Mouse (Mus musculus) kidney, postnatal 36 days (tissue): ENCODE measurements around the gene Fbxw8.

Experiments used
- DNase-seq, 2 experiments: peaks; one replicate each; pipeline ENCODE4 v3.0.0; 2021 to 2022; ENCODE audit warnings: mixed read lengths in 2 of 2

The Fbxw8 gene

DNA sequence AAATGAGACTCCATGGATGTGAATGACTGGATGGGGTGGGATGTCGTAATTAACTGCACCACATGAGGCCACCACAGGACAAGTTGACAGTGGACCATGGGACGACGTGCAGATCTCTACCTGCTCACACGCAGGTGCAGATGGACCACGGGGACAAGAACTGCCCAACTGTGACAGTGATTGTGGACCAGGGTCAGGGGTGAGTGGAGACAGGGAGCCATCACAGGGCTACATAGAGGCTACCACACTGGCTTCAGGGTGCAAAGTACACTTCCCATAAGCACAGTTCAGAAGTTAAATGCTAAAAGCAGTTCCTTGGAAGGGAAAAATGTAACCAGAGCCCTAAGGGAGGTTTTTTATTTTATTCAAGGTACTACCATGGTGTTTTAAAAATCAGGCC, 83.5 kb downstream of the Fbxw8 start:
- peak; percentile 61 to 63 for DNase-seq

DNA sequence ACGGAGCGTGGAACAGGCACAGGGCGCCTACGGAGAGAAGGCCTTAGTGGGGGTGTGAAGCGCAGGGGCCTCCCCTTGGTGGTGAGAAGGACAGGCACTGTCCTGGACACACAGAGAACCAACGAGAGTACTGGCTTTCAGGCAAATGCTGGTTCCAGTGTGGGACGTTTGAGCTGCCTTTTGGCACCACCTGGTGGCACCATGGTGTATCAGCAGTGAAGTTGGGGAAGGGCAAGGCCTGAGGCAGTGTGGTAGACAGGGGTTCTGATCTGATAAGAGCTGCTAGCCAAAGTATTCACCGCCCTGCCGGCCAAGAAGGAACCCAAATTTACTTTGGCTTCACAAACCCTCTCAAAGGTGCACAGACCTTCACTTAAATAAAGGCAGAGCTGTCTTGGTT, 85.9 kb downstream of the Fbxw8 start:
- DNase-seq, result peak; percentile 66 to 82

DNA sequence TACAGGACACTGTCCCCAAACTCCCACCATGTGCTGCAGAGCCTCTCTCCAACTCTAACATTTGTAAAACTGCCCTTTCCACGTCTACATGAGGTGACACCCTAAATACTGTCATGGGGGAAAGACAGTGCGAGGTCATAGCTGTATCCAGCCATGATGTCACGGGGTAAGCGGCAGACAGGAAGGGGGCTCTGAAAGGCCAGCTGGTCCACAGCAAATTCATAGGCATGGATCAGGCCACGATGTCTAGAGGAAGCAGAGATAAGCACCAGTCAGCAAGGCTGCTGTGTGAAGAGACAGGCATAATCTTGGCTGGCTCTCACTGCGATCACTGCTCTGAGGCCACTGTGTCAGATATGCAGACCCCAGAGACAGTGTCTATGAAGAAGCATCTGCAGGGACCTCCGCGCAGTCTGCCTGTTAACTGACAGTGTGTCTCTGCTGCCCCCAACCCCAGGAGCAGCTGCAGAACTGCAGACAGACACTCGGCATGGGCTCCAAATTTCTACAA, 87.2 kb downstream of the Fbxw8 start:
- no peak for DNase-seq

DNA sequence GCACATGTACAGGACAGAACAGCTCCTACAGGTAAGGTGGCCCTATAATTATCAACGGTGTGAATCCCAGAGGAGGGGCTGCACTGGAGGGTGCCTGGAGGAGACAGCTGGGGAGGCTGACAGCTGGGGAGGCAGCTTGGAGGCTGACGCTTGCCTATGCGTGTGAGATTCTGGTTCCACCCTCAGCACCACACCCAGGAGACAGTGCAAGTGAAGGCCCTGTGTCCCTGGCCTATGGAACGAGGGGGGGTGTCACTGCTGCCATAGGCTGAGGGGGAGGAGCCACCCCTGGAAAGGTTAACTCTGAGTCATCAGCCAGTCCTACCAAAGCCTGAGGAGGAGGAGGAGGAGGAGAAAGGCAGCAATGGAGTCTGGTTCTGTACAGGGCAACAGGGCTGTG, 87.7 kb downstream of the Fbxw8 start:
- no peak for DNase-seq

DNA sequence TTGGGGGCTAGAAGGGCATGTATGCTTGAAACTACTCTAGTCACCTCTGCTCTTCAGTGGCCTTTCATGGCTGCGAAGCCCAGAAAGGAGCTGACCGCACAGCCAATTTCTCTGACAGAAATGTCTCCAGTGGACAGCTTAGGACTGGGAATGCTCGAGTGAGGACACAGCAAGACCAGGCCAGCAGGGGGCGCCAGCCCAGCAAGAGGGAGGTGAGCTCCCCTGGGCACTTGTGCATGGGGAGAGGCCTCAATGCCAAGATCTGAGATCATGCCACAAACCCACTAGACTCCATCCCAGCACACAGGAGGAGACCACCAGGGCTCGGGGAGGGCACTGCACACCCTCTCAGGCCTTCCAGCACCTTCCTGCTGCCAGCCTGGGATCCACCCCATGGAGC, 88.4 kb downstream of the Fbxw8 start:
- DNase-seq, result peak; percentile 65 to 91

DNA sequence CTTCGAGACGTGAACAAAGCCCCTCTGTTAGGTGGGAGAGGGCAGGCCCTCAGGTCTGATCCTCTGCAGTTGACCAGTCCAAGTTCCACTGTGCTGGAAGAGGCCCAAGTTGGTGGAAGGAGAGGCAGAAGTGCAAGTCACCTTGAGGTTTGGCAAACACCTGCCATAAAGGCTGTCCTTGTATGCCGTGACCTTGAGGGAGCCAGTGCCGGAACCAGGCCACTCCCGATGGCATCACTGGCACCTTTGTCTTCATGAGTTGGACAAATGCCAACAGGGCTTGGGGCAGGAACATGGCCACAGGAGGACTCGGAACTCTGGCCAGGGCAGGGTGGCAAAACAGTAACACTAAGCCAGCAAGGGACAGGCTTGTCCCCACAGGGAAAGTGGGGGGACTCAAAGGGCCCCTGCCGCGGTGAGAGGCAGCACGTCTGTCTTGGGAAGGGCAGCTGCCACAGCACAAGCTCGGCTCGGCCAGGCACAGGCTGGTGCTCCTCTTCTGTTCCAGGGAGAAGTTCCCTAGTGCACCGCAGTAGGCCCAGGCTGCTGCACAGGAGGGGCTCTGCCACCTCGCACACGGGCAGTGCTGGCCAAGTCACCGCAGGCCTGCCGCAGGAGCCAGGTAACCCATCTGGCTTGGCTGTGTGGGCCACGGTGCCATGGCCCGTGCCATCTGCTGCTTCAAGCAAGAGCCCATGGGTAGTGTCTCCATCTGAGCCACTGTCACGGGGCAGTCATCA, 89.6 kb downstream of the Fbxw8 start:
- DNase-seq, result peak; percentile 85 to 88

DNA sequence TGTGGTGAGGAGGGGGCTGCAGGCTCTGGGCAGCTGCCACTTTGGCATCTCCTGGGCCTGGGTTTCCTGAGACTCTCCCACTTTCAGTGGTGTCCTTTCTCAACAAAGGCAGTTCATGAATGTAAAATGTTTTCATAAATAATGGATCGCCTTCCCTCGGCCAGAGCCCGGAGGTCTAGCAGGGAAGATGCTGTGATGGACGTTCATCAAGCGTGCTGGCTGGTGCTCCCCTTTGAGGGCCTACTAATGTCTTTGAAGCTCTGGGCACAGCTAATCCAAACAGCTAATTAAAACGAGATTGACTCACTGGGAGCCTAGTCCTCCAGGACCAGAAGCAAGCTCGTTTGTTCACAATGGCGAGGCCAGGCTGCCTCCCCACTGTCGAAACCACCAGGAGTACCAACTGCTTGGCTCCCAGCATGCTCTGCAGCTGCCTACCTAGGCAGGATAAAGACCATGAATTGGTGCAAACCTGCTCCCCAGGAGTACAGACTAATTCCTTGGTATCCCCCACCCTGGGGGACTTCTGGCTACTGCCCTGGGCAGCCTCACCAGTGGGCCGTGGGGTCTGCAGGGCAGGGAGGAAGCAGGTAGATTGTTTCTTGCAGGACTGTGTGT, 90.9 kb downstream of the Fbxw8 start:
- DNase-seq, result no peak

DNA sequence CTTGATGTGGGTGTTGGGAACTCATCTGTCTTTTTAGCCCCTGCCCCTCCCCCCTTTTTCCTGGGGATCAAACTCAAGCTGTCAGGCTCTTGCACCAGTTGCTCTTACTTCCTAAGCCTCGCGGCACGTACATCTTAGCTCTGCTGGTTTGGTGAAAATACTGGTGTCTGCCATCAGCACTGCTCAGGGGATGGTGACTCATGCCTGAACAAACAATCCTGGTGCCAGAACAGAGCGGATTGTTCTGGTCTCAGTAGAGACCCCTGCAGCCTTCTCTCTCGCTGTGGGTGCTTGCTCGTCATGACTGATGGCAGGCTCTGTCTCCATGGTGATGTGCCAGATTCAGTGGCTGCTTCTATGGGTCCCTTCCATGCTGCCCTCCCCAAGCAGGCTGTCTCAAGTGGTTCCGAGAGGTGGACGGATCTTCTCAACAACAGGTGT, 92.1 kb downstream of the Fbxw8 start:
- DNase-seq, result no peak

DNA sequence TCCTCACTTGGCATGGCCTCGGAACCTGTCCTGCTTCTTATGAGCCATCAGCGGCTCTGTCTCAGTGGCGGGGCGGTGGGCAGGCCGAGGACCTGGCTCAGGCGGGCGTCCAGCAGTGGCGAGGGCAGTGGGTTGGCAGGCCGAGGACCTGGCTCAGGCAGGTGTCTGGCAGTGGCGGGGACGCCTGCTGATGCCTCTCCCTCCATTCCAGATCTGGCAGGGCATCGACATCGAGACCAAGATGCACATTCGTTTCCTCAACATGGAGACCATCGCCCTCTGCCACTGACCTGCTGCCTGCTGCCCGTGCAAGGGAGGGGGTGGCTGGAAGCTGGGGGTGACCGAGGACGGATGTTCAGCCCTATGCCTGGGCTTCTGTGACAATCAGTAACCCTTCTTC, 93.9 kb downstream of the Fbxw8 start:
- no peak for DNase-seq

DNA sequence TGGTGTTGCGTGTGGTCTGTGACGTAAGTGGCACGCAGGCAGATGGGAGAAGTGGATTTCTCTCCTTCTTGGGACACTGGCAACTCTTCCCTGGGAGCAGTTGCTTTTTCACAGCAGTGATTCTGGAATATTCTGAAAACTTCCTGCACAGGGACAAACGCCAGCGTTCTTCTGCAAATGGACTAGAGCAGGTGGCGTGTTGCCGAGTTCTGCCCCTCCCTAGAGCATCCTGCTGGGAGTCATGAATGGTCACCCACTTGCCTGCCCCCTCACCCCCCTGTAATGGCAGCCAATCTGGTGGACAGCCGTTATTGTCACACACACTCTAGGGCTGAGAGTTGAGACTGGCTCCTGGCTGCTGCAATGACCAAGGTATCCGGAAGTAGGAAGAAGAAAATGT, 95.6 kb downstream of the Fbxw8 start:
- DNase-seq, result no peak

DNA sequence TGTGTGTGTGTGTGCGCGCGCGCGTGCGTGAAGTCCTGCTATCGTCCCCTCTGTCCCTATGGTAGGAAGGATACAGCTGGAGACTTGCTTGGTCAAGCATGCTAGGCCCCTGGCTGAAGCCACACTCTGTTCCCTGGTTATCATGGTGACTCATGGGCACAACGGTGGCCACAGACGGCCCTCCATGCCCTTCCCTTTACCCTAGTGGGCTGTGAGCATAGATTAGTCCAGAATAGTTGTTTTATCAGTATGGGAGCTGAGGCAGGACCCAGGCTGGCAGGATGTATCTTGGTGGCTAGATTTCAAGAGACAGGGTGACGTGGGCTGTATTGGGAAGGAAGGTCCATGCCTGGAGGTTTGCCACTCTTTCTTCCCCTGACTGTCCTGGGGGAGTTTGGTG, 96.4 kb downstream of the Fbxw8 start:
- DNase-seq, result no peak

DNA sequence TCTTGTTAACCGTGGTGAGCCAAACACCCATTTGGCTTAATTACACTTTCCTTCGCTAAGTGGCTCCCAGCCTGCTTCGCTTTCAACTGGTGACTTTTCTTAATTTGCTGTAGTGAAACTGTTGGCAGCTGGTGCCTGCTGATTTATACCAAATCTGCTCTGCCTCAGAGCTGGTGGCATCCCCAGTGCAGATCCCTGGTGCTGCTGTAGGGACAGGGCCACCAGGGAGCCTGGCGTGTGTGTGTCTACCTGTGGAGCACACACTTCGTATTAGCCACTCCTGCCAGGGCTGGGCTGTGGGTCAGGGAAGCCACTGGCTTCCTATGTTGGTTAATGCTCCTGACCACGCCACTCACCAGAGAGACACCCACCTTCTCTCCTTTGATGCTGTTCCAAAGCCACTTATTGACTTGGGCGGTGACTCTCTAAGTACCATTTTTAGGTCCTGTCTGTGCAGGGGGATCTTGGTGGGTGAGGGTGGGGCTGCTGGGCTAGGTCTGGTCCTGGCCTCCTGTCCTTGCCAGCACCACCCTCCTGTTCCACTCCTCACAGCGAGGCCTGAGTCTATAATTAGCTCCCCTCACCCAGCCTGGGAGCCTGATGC, 97.7 kb downstream of the Fbxw8 start:
- DNase-seq, result no peak

DNA sequence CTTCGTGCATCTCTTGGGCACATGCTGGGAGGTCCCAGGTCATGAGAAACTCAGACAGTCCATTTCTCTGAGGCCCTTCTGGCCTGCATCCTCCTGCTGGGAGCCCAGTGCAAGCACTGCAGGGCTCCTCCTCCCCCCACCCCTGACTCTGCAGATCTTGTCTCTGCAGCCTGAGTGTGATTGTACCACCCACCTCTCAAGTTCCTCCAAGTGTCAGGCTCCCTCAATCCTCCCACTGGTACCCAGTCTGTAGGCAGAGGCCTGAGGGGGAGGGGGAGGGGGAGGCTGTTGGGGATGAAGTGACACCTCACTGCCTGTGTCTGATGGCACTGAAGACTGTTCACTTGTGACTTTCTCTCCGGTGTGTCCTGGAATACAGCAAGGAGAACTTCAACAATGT, 102.1 kb downstream of the Fbxw8 start:
- DNase-seq, result no peak

DNA sequence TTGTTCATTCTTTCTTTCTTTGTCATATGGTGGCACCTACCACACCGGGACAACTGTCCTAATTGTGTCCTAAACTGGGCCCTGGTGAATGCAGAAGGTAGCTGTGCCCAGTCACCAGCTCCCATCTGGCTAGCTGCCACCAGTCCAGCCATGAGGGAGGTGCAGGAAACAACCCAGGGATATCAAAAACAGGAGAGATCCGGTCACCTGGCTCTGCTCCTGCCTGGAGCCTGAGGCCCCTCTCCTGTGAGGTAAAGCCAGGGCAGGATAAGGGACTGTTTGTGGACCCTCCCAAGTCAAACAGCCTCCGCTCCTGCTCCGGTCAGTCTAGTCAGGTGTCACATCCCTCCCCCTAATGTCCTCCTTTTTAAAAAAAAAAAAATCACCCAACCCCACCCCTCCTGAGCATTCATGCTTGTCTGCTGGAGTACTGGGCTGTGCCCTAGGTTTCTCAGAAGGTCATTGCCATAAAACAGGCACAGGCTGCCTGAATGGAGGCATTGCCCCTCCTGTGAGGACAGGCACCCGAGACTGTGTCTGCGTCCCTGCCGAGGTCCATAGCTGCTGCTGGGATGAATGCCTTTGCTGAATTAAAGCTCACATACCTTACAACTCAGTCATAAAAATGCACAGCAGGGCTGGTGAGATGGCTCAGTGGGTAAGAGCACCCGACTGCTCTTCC, 103.1 kb downstream of the Fbxw8 start:
- peak; percentile 86 to 89 for DNase-seq

DNA sequence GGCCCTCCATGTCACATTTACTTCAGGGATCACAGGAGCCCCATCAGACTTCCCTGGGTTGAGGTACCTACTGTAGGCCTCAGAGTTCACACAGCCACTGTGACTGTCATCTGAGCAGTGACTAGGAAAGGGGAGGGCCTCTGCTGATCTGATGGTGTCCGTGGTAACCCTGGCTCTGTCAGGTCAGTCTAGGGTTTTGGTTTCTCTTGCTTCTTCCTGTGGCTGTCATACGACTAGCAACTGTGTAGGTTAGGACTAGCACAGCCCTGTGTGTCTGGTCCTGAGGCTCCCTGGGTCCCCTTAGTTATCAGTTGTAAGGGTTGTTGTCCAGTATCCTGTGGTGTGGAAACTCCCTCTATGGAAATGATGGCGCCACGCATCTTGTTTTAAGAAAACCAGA, 104.5 kb downstream of the Fbxw8 start:
- DNase-seq, result no peak

DNA sequence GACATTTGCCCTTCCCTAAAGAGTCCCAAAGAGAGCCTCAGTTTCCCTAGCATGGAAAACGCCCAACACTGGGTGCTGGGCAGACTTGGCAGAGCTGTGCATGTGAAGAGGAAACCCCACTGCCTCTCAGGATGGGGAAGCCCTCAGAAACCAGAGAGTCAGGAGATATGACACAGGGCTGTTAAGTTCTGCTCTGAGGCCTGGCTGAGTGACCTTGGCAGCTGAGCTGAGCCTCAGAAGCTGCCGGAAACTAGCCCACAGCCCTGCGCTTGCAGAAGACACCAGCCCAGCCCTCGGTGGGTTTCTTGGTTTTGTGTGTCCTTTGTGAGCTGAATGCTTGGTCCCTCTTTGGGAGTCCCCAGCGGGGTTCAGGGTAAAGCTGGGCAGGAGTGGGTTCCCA, 106.3 kb downstream of the Fbxw8 start:
- DNase-seq, result no peak

DNA sequence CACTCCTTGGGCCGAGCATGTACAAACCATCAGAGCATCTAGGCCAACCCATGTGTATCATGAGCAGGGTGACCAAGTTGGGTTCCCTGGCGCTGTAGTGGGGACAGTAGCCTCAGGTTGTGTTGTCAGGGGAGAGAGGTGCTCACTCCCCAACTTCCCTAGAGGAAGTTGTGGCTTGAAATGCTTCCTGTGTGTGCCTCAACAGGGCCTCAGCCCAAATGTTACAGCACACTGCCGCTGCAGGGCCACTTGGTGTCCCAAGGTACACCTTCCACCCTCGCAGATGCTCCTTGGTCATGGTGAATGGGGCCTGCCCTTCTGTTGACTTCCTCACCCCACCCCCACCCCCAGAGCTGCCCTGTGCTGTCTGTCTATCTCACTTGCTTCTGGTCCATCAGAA, 106.9 kb downstream of the Fbxw8 start:
- DNase-seq, result no peak

DNA sequence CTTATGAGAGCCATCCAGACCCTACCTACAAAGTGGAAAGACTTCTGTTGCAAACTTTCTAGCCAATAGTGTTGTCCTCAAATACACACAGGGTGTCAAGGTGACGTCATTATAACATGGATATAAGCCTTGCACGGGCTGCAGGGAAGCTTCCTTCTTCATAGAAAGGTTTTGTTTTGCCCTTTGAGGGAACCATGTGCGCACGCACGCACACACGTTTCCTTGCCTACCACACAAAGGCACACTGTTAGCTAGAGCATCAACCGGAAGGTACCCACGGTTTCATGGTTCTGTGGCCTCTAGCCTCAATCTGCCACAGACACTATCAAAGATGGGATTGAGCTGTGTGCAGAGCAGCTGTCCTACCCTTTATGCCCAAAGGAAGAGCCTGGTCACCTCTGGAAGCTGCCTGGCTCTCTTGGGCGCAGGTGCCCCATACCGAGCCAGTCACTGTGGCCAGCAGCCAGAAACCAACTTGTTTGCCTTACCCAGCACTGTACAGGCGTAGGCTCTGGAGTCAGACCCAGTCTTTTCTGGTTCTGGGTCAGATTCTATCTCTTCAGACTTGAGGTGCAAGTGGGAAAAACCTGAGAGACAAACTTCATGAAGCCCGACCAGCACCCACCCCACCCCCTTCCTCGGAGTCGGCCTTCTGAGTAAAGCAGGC, 108.0 kb downstream of the Fbxw8 start:
- peak in 1 of 2 experiments; percentile 57 for DNase-seq

DNA sequence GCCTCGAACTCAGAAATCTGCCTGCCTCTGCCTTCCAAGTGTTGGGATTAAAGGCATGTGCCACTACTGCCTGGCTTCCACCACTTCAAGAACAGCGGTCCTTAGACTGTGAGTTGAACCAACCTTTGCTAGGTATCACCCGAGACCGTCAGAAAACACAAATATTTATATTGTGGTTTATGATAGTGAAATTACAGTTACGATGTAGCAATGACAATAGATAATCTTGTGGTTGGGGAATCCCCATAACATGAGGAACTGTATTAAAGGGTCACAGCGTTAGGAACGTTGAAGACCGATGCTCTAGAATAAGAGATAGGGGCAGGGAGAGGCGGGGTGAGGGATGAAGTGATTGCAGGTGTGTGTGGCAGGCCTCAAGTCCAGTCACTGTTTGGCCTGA, 109.9 kb downstream of the Fbxw8 start:
- no peak for DNase-seq

DNA sequence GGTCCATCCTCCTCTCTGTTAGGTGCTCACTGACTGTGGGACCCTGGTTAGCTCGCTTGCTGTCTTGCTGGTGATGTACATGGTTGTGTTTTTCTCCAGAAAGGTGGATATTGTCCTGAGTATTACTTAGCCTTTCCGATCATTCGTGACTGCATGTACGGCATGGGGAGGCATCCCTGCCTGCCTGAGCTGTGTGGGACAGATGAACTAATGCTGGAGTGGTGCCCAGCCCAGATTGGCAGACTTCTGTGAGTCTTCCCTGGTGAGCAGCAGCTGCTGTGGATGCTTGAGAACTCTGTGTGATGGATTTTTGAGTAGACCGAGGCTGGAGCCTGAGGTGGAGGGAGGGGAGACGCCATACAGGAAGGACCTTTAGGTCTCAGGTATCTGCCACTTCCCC, 110.4 kb downstream of the Fbxw8 start:
- no peak for DNase-seq

DNA sequence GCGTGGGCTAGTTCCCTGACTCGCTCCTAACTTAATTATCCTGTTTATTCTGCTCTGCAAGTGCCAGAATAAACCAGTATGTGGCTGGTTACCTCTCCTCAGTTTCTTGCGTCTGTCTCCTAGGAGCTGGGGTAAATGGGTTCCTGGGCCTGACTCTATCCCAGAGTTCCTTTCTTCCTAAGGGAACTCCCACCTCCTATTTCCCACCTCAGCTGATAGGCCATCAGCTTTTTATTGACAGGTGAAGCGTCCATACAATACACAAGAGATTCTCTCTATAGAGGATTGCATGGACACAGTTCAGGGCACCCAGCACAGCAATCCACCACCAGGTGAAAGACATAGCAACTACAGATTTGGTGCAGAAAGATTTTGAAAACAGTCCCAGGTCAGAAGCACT, 111.5 kb downstream of the Fbxw8 start:
- no peak for DNase-seq

DNA sequence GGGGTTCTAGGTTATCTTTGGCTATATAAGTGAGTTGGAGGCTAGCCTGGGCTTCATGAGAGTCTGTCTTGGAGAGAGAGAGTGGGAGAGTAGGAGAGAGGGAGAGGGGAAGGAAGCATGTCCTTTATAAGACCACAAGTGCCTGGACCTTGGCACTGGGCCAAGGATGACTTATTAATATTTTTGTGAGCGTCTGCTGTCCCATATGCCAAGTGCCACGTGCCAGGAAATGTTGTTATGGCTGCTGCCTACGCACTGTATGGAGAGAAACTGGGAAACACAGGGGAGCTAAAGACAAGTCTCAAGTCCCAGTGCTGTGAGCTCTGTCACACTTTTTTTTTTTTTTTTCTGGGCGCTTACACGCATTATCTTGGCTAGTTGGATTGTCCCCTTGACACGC, 112.7 kb downstream of the Fbxw8 start:
- DNase-seq, result no peak

DNA sequence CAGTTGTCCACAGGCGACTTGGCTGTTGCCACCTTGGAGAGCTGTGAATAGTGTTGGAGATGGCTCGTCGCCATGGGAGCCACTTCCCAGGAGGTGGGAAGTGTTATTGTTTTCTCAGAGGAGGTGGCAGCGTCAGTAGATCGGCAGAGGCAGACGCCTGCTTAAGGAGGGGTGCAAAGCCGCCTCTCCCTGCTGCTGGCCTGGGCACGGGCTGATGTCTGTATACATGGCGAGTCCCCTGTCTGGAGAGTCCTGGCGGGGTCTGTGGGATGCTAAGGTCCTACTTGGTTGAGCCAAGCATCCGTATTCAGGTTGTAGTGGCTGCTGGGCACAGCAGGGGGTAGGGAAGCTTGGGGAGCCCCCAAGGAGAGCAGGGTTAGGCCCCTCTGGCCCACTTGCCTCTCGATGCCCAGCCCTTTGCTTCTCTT, 116.0 kb downstream of the Fbxw8 start:
- DNase-seq, result no peak
